Mouse (Mus musculus): ENCODE measurements at regions not wholly inside any gene's neighbourhood (a gene's known extent, or its start where the extent isn't known, plus 50 kb on each side); places are given as distances from the start of the nearest gene placed in this dataset.
A peak's percentile ranks its signal among the peaks of the same experiment; 100 is the strongest.

DNA sequence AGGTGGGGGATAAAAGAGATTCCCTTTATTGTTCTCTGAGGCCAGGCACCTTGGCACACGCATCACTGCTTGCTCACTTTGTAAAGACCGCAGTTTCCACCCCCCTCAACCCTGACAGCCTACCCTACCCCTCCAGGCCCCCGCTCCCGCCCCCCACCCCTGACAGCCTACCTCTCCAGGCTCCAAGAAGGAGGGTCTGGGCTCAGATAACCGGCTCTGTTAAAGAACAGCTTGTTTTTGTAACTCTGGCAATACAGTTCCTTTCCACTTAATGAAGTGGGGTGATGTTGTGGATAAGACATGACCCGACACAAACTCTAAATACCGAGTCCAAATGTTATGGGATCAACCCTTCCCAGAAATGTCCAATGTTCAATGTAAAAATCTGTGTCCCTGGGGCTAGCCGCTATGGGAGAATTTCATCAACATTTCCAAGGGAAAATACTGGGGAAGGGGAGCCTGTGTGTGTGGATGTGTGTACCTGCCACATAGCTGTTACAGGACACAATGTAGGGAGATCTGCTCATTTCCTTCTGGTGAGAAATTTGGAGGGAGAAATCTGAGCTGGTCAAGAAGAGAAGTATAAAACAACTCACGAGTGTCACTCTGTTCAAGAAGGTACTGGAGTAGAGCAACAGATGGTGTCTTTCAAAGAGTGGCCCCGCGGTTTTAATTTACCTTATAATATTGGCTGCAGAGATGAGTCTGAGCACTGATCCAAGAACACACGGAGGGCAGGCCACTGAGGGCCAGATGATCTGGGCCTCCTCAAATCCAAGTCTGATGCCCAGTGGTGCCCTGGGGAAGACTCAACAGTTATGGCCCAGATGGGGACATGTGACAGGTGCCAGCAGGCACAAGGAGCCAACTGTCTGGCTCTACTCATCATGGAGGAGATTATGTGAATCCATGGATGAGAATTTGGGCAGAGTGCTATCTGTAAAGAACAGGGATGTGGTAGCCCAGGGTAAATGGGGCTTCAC is 76.7 kb downstream of the Gas1 start:
- no peaks in the 10 kb centered on the region for H3K36me3 ChIP-seq (ENCODE audit: control insufficient read depth, insufficient read depth, low read length)
- H3K27ac ChIP-seq (ENCODE audit: control insufficient read depth, insufficient read depth, low read depth, low read length), result no peak overlapping the region
- TF ChIP-seq POLR2A (IDR thresholded peaks at IDR 0.05; ENCODE audit: control insufficient read depth, low read depth, low read length), result no peak
- TF ChIP-seq CTCF (IDR thresholded peaks at IDR 0.05; ENCODE audit: control insufficient read depth, insufficient read depth, insufficient replicate concordance, low read depth, low read length), result no peak
- no peaks in the 10 kb centered on the region for H3K27me3 ChIP-seq (ENCODE audit: control insufficient read depth, insufficient read depth, low read length)
- no peaks in the 10 kb centered on the region for H3K4me1 ChIP-seq (ENCODE audit: control insufficient read depth, insufficient read depth, low read length)
- no peak overlapping the region for H3K4me3 ChIP-seq (ENCODE audit: control insufficient read depth, low read depth, low read length)

DNA sequence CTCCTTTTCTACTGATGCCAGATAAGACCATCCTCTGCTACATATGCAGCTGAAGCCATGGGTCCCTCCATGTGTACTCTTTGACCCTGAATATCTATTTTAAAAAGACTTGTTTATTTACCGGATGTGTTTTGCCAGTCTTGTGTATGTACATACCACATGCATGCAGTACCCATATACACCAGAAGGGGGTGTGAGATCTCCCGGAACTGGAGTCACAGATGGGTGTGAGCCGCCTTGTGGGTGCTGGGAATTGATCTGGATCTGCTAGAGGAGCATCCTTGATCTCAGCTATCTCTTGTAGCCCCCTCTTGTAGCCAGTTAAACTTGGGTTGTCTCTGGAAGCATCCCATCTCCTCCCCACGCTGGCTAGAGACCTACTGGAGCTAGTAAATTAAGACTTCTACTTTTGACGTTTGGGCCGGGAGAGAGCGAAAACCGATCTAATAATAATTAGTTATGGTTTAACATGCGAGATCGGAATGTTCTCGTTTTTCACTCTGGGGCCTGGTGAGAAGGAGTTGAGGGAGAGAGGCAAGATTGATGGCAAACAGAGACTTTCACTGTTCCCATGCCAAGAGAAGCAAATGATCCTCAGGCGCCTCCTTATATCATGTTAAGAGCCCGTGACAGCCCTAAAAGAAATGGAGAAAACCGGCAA is 77.6 kb downstream of the Gas1 start:
- no peaks in the 10 kb centered on the region for H3K27me3 ChIP-seq (ENCODE audit: control insufficient read depth, insufficient read depth, low read length)
- TF ChIP-seq POLR2A (IDR thresholded peaks at IDR 0.05; ENCODE audit: control insufficient read depth, low read depth, low read length) (no peak), CTCF (IDR thresholded peaks at IDR 0.05; ENCODE audit: control insufficient read depth, insufficient read depth, insufficient replicate concordance, low read depth, low read length) (peak; percentile 53; the same call in 1 of the 2 replicates)
- H3K4me3 ChIP-seq (ENCODE audit: control insufficient read depth, low read depth, low read length), result no peak overlapping the region
- H3K4me1 ChIP-seq (ENCODE audit: control insufficient read depth, insufficient read depth, low read length), result no peaks in the 10 kb centered on the region
- no peaks in the 10 kb centered on the region for H3K36me3 ChIP-seq (ENCODE audit: control insufficient read depth, insufficient read depth, low read length)
- no peak overlapping the region for H3K27ac ChIP-seq (ENCODE audit: control insufficient read depth, insufficient read depth, low read depth, low read length)

DNA sequence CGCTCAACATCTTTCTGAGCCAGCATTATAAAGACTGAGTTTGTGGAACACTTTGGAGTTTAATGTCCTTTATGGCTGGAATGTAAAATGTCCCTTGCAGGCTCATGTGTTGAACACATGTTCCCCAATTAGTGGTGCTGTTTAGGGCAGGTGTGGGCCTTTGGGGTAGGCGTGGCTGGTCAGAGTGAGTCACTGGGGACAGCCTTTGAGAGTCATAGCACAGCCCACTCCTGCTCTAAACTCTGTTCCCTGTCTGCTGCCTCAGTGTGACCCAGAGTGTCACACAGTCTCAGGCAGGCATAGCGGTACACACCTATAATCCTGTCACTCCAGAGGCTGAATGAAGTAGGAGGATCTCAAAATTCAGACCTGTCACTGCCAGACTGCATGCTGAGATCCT is 78.8 kb downstream of the Gas1 start:
- Histone ChIP-seq H3K36me3 (ENCODE audit: control insufficient read depth, insufficient read depth, low read length) (no peaks in the 10 kb centered on the region), H3K4me1 (ENCODE audit: control insufficient read depth, insufficient read depth, low read length) (no peaks in the 10 kb centered on the region), H3K27ac (ENCODE audit: control insufficient read depth, insufficient read depth, low read depth, low read length) (no peak overlapping the region), H3K27me3 (ENCODE audit: control insufficient read depth, insufficient read depth, low read length) (no peaks in the 10 kb centered on the region), H3K4me3 (ENCODE audit: control insufficient read depth, low read depth, low read length) (no peak overlapping the region)
- TF ChIP-seq POLR2A (IDR thresholded peaks at IDR 0.05; ENCODE audit: control insufficient read depth, low read depth, low read length), result no peak
- TF ChIP-seq CTCF (IDR thresholded peaks at IDR 0.05; ENCODE audit: control insufficient read depth, insufficient read depth, insufficient replicate concordance, low read depth, low read length), result no peak

DNA sequence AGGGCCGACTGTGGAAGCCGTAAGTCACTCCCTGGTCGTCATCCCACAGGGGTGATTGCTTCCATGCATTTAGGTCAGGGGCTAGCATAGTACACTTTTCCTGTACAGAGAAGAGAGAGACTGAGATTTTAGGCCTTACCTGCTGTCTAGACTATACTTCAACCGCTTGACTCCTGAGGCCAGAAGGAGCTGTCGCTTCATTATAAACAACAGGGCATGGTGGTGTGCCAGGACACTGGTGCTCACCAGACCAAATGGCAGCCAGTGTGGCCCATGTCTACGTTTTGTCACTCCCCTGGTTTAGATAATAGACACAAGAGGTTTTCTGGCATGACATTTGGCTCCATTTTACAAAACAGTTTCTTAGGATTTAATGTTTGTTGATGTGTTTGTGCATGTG is 79.4 kb downstream of the Gas1 start:
- TF ChIP-seq POLR2A (IDR thresholded peaks at IDR 0.05; ENCODE audit: control insufficient read depth, low read depth, low read length) (no peak), CTCF (IDR thresholded peaks at IDR 0.05; ENCODE audit: control insufficient read depth, insufficient read depth, insufficient replicate concordance, low read depth, low read length) (no peak)
- Histone ChIP-seq H3K4me3 (ENCODE audit: control insufficient read depth, low read depth, low read length) (no peak overlapping the region), H3K27me3 (ENCODE audit: control insufficient read depth, insufficient read depth, low read length) (no peaks in the 10 kb centered on the region), H3K27ac (ENCODE audit: control insufficient read depth, insufficient read depth, low read depth, low read length) (no peak overlapping the region), H3K4me1 (ENCODE audit: control insufficient read depth, insufficient read depth, low read length) (no peaks in the 10 kb centered on the region), H3K36me3 (ENCODE audit: control insufficient read depth, insufficient read depth, low read length) (no peaks in the 10 kb centered on the region)

DNA sequence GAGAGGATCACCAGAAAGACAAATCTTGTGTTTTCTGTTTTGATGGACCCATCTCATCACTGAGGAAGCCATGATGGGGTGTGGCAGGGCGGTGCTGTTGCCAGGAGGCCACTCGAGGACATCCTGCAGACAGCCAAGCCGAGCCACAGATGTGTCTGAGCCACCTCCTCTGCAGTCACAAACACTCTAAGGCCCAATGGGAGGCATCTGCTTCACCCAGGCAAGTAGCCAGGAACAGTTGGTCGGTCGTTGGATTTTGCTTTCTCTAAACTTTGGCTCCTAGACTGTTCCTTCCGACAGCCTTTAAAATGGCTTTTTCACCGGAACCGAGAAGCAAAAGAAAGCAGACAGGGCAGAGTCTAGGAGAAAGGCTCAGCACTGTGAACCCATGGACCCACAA is 90.5 kb downstream of the Gas1 start:
- TF ChIP-seq CTCF (IDR thresholded peaks at IDR 0.05; ENCODE audit: control insufficient read depth, insufficient read depth, insufficient replicate concordance, low read depth, low read length) (no peak), POLR2A (IDR thresholded peaks at IDR 0.05; ENCODE audit: control insufficient read depth, low read depth, low read length) (no peak)
- Histone ChIP-seq H3K27me3 (ENCODE audit: control insufficient read depth, insufficient read depth, low read length) (no peaks in the 10 kb centered on the region), H3K4me1 (ENCODE audit: control insufficient read depth, insufficient read depth, low read length) (no peaks in the 10 kb centered on the region; the same call in 1 of the 2 replicates), H3K27ac (ENCODE audit: control insufficient read depth, insufficient read depth, low read depth, low read length) (no peak overlapping the region), H3K4me3 (ENCODE audit: control insufficient read depth, low read depth, low read length) (no peak overlapping the region), H3K36me3 (ENCODE audit: control insufficient read depth, insufficient read depth, low read length) (no peaks in the 10 kb centered on the region)

DNA sequence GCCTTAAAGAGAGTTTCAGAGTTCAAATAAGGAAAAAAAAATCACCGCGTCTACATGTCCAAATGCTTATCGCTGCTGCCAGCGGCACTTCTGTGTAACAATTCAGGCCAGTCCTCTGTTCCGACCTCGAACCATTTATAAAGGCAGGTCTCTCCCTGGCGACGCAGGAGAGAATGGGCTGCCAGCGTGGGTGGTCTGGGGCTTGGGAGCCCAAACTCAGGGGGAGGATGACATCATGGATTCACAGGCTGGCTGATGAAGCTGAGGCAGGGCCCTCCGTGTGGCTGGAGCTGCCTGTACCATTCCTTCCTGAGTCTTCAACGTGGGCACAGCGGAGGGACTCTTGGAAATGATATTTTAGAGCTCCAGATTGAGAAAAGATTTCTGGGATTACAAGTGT is 92.2 kb downstream of the Gas1 start:
- Histone ChIP-seq H3K4me3 (ENCODE audit: control insufficient read depth, low read depth, low read length) (no peak overlapping the region), H3K27me3 (ENCODE audit: control insufficient read depth, insufficient read depth, low read length) (no peaks in the 10 kb centered on the region), H3K27ac (ENCODE audit: control insufficient read depth, insufficient read depth, low read depth, low read length) (no peak overlapping the region), H3K36me3 (ENCODE audit: control insufficient read depth, insufficient read depth, low read length) (no peaks in the 10 kb centered on the region), H3K4me1 (ENCODE audit: control insufficient read depth, insufficient read depth, low read length) (no peaks in the 10 kb centered on the region; the same call in 1 of the 2 replicates)
- no peak for TF ChIP-seq POLR2A (IDR thresholded peaks at IDR 0.05; ENCODE audit: control insufficient read depth, low read depth, low read length)

DNA sequence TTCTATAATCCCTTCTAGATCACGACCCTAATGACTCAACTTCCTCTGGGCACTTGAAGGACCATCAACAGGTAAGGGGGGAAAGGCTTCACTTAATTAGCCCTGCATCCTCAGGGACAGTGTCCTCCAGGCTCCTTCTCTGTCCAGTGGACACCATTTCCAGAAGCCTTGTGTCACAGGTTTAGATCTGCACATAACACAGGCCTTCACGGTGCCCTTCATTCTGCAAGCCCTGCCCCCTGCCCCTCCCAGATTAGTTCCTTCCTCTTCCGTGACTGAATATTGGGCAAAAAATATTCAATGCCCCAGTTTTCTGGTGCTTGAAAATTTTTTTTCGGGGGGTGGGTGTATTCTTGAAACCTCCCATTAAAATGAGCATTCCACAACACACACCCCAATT is 92.9 kb downstream of the Gas1 start:
- no peaks in the 10 kb centered on the region; the same call in 1 of the 2 replicates for H3K4me1 ChIP-seq (ENCODE audit: control insufficient read depth, insufficient read depth, low read length)
- TF ChIP-seq POLR2A (IDR thresholded peaks at IDR 0.05; ENCODE audit: control insufficient read depth, low read depth, low read length) (no peak), CTCF (IDR thresholded peaks at IDR 0.05; ENCODE audit: control insufficient read depth, insufficient read depth, insufficient replicate concordance, low read depth, low read length) (no peak)
- no peak overlapping the region for H3K4me3 ChIP-seq (ENCODE audit: control insufficient read depth, low read depth, low read length)
- no peaks in the 10 kb centered on the region for H3K27me3 ChIP-seq (ENCODE audit: control insufficient read depth, insufficient read depth, low read length)
- H3K27ac ChIP-seq (ENCODE audit: control insufficient read depth, insufficient read depth, low read depth, low read length), result no peak overlapping the region
- no peaks in the 10 kb centered on the region for H3K36me3 ChIP-seq (ENCODE audit: control insufficient read depth, insufficient read depth, low read length)

All from testis, adult 2 months (tissue).